Mouse (Mus musculus) midbrain, embryonic 14.5 days (tissue): ENCODE results near the gene Vwa1. TPM values are rescaled to one million over a fixed set of nuclear protein-coding genes. Genes with fewer than 3 reads are reported as not detected.
A peak's percentile ranks its signal among the peaks of the same experiment; 100 is the strongest.

Source experiments
- ATAC-seq: fragments of 200-750 bp; cut with Nextera tagmentation; 2 replicates; pipeline ENCODE4 v1.8.0; 2017; ENCODE audit warnings: moderate number of reproducible peaks, moderate library complexity; ENCODE audit not compliant: low FRiP score, low TSS enrichment
- DNase-seq: peaks from one replicate; pipeline ENCODE4 v3.0.0-alpha.2; 2015
- H3K27ac ChIP-seq: fragments of 300-500 bp; sonication (generic); replicated peaks from 2 replicates; pipeline ENCODE4 v1.5.1; 2014; ENCODE audit warnings: mild to moderate bottlenecking, low read depth, low read length, moderate library complexity
- H3K27me3 ChIP-seq: fragments of 300-500 bp; sonication (generic); 2 replicates; pipeline ENCODE4 v1.6.1; 2014; ENCODE audit warnings: low read length, control low read depth, mixed read lengths; ENCODE audit not compliant: control insufficient read depth, insufficient read depth
- H3K36me3 ChIP-seq: fragments of 300-500 bp; sonication (generic); 2 replicates; pipeline ENCODE4 v1.6.1; 2014; ENCODE audit warnings: low read length, control low read depth; ENCODE audit not compliant: control insufficient read depth, insufficient read depth
- H3K4me1 ChIP-seq: fragments of 300-500 bp; sonication (generic); 2 replicates; pipeline ENCODE4 v1.6.1; 2014; ENCODE audit warnings: mild to moderate bottlenecking, antibody characterized with exemption, low read length, control low read depth; ENCODE audit not compliant: control insufficient read depth, insufficient read depth
- H3K4me2 ChIP-seq: fragments of 300-500 bp; sonication (generic); 2 replicates; pipeline ENCODE4 v1.6.1; 2014; ENCODE audit warnings: mild to moderate bottlenecking, low read length, moderate library complexity
- H3K4me3 ChIP-seq: fragments of 300-500 bp; sonication (generic); replicated peaks from 2 replicates; pipeline ENCODE4 v1.5.1; 2014; ENCODE audit warnings: low read depth, low read length
- H3K9ac ChIP-seq: fragments of 300-500 bp; sonication (generic); replicated peaks from 2 replicates; pipeline ENCODE4 v1.6.1; 2014; ENCODE audit warnings: mild to moderate bottlenecking, low read length, moderate library complexity
- H3K9me3 ChIP-seq: fragments of 300-500 bp; sonication (generic); 2 replicates; pipeline ENCODE4 v1.6.1; 2016; ENCODE audit warnings: low read length, control low read depth, mixed read lengths; ENCODE audit not compliant: control insufficient read depth
- WGBS: fragments of 180-500 bp; shearing (Covaris S2); extraction: QIAGEN DNeasy Blood & Tissue Kit; methylation state at CpG from one replicate; pipeline ENCODE4 v1.1.7; 2014; 5-methylcytosine and 5-hydroxymethylcytosine counted together
- polyA plus RNA-seq: library from polyadenylated mRNA; unstranded; fragments of >200 nt; fragmentation: Nextera tagmentation; extraction: Ambion mirVana; gene quantifications from 2 replicates; pipeline ENCODE4 v1.2.1, GENCODE M21; 2014

Gene Vwa1
- polyA plus RNA-seq, result 18.0 and 24.4 TPM in 2 replicates

- H3K4me2 ChIP-seq, result peak within 1 kb of the TSS; percentile 67
- H3K36me3 ChIP-seq, result no peaks in the 10 kb centered on the region
- DNase-seq (peak; percentile 90), ATAC-seq (peak; percentile 72)
- peak within 1 kb of the TSS; percentile 36 for H3K4me3 ChIP-seq
- peaks cover 19% of the 10 kb centered on the region; the same call in 1 of the 2 replicates for H3K4me1 ChIP-seq
- 1% methylated on average over 35 of the region's 35 CpGs for WGBS
- H3K9ac ChIP-seq, result peak within 1 kb of the TSS; percentile 52
- peak within 1 kb of the TSS; percentile 53 for H3K27ac ChIP-seq
- no peaks in the 10 kb centered on the region for H3K9me3 ChIP-seq
- peaks cover 24% of the 10 kb centered on the region; the same call in 1 of the 2 replicates for H3K27me3 ChIP-seq
These were observed at the start of gene Vwa1 for GRCm38 (mm10) chr4:155774280-155774754. Vwa1 (minus strand) TSS chr4:155774698.

GRCm38 (mm10) chr4:155823443-155823842 is 48.9 kb upstream of the Vwa1 start:
- Histone ChIP-seq H3K9me3 (no peaks in the 10 kb centered on the region), H3K36me3 (peaks cover 92% of the 10 kb centered on the region), H3K27ac (no peak overlapping the region), H3K4me2 (no peak overlapping the region), H3K4me1 (no peaks in the 10 kb centered on the region), H3K4me3 (no peak overlapping the region), H3K27me3 (no peaks in the 10 kb centered on the region), H3K9ac (no peak overlapping the region)
- 97% methylated on average over 16 of the region's 16 CpGs for WGBS
- no peak for DNase-seq
- no peak for ATAC-seq

GRCm38 (mm10) chr4:155821025-155821424 is 46.5 kb upstream of the Vwa1 start:
- no peak overlapping the region for H3K27ac ChIP-seq
- DNase-seq (peak; percentile 46), ATAC-seq (no peak)
- no peak overlapping the region for H3K4me3 ChIP-seq
- H3K4me2 ChIP-seq, result no peak overlapping the region
- H3K9ac ChIP-seq, result no peak overlapping the region
- H3K36me3 ChIP-seq, result peaks cover 96% of the 10 kb centered on the region
- H3K9me3 ChIP-seq, result no peaks in the 10 kb centered on the region
- no peaks in the 10 kb centered on the region for H3K27me3 ChIP-seq
- no peaks in the 10 kb centered on the region for H3K4me1 ChIP-seq
- WGBS, result 74% methylated on average over 7 of the region's 7 CpGs

GRCm38 (mm10) chr4:155817533-155817932 is 43.0 kb upstream of the Vwa1 start:
- no peaks in the 10 kb centered on the region for H3K27me3 ChIP-seq
- DNase-seq, result no peak
- no peak overlapping the region for H3K4me2 ChIP-seq
- 79% methylated on average over 4 of the region's 4 CpGs for WGBS
- no peaks in the 10 kb centered on the region for H3K9me3 ChIP-seq
- no peak overlapping the region for H3K4me3 ChIP-seq
- ATAC-seq, result no peak
- peaks cover 12% of the 10 kb centered on the region for H3K4me1 ChIP-seq
- peaks cover 89% of the 10 kb centered on the region for H3K36me3 ChIP-seq
- no peak overlapping the region for H3K27ac ChIP-seq
- no peak overlapping the region for H3K9ac ChIP-seq

GRCm38 (mm10) chr4:155812665-155813181 is 38.2 kb upstream of the Vwa1 start:
- peak overlapping the region; percentile 87 for H3K27ac ChIP-seq
- peak; percentile 57 for DNase-seq
- H3K4me1 ChIP-seq, result peaks cover 18% of the 10 kb centered on the region
- H3K27me3 ChIP-seq, result no peaks in the 10 kb centered on the region
- H3K4me3 ChIP-seq, result peak overlapping the region; percentile 99
- H3K9me3 ChIP-seq, result no peaks in the 10 kb centered on the region
- H3K4me2 ChIP-seq, result peak overlapping the region; percentile 96
- peak; percentile 11; the same call in 1 of the 2 replicates for ATAC-seq
- peak overlapping the region; percentile 99 for H3K9ac ChIP-seq
- WGBS, result under 1% methylated on average over 47 of the region's 49 CpGs
- H3K36me3 ChIP-seq, result peaks cover 76% of the 10 kb centered on the region

GRCm38 (mm10) chr4:155811929-155812664 is 37.6 kb upstream of the Vwa1 start, which contains the start of gene Ccnl2:
Ccnl2 (plus strand) TSS chr4:155812489.
- Histone ChIP-seq H3K4me2 (peak within 1 kb of the TSS; percentile 96), H3K36me3 (peaks cover 75% of the 10 kb centered on the region), H3K9ac (peak within 1 kb of the TSS; percentile 99), H3K27me3 (no peaks in the 10 kb centered on the region), H3K4me1 (peaks cover 18% of the 10 kb centered on the region), H3K9me3 (no peaks in the 10 kb centered on the region), H3K4me3 (peak within 1 kb of the TSS; percentile 99), H3K27ac (peak within 1 kb of the TSS; percentile 87)
- DNase-seq (peak; percentile 98), ATAC-seq (peak; percentile 99)
- under 1% methylated on average over 60 of the region's 60 CpGs for WGBS

GRCm38 (mm10) chr4:155807841-155808240 is 33.3 kb upstream of the Vwa1 start:
- H3K9ac ChIP-seq, result no peak overlapping the region
- DNase-seq (no peak), ATAC-seq (no peak)
- 90% methylated on average over 3 of the region's 3 CpGs for WGBS
- H3K27me3 ChIP-seq, result no peaks in the 10 kb centered on the region
- H3K4me2 ChIP-seq, result no peak overlapping the region
- no peak overlapping the region for H3K27ac ChIP-seq
- no peak overlapping the region for H3K4me3 ChIP-seq
- peaks cover 56% of the 10 kb centered on the region for H3K36me3 ChIP-seq
- no peaks in the 10 kb centered on the region for H3K9me3 ChIP-seq
- H3K4me1 ChIP-seq, result peaks cover 16% of the 10 kb centered on the region; the same call in 1 of the 2 replicates

- Histone ChIP-seq H3K36me3 (peaks cover 30% of the 10 kb centered on the region), H3K4me3 (peak overlapping the region; percentile 95), H3K27me3 (no peaks in the 10 kb centered on the region), H3K9ac (peak overlapping the region; percentile 79), H3K4me1 (peaks cover 11% of the 10 kb centered on the region; the same call in 1 of the 2 replicates), H3K27ac (peak overlapping the region; percentile 77; the same call in 1 of the 2 replicates), H3K4me2 (peak overlapping the region; percentile 65), H3K9me3 (no peaks in the 10 kb centered on the region)
- peak; percentile 96 for ATAC-seq
- peak; percentile 97 for DNase-seq
- under 1% methylated on average over 58 of the region's 58 CpGs for WGBS
These were observed 29.0 kb upstream of the Vwa1 start for GRCm38 (mm10) chr4:155803340-155804041.
